Mouse (Mus musculus) G1E (cell line): ENCODE measurements around the gene Nlrc4. TPM values are rescaled to one million over a fixed set of nuclear protein-coding genes. Genes with fewer than 3 reads are reported as not detected.

Experiments
- ATAC-seq: 2 replicates; pipeline ENCODE4 v1.8.0; 2016; ENCODE audit warnings: mild to moderate bottlenecking; ENCODE audit not compliant: insufficient number of reproducible peaks, poor library complexity, low FRiP score, severe bottlenecking; ENCODE audit errors: extremely low read depth
- DNase-seq: peaks from one replicate; pipeline ENCODE4 v3.0.0; 2012; ENCODE audit warnings: low spot score
- H3K27me3 ChIP-seq: 2 replicates; pipeline ENCODE4 v1.6.1; 2012; ENCODE audit warnings: mild to moderate bottlenecking, low read length, inconsistent platforms; ENCODE audit not compliant: insufficient read depth
- H3K36me3 ChIP-seq: replicated peaks from 2 replicates; pipeline ENCODE3; 2012; ENCODE audit warnings: mild to moderate bottlenecking, inconsistent platforms
- H3K4me1 ChIP-seq: 2 replicates; pipeline ENCODE4 v1.6.1; 2012; ENCODE audit warnings: low read depth, low read length, inconsistent platforms, mixed read lengths; ENCODE audit not compliant: insufficient read depth
- H3K4me3 ChIP-seq: 2 replicates; pipeline ENCODE4 v1.5.1; 2012; ENCODE audit warnings: low read depth, mild to moderate bottlenecking, inconsistent platforms, low read length, moderate library complexity, mixed read lengths
- H3K9me3 ChIP-seq: replicated peaks from 2 replicates; pipeline ENCODE4 v1.6.1; 2012; ENCODE audit warnings: inconsistent platforms
- CTCF ChIP-seq: IDR thresholded peaks from 2 replicates; pipeline ENCODE4 v1.5.1; 2012; ENCODE audit warnings: low read depth, low read length, inconsistent platforms, mixed read lengths
- GATA1 ChIP-seq: IDR thresholded peaks from 2 replicates; pipeline ENCODE4 v1.6.1; 2012; ENCODE audit warnings: borderline replicate concordance, low read length, inconsistent platforms, mixed read lengths
- GATA2 ChIP-seq: IDR thresholded peaks from 2 replicates; pipeline ENCODE4 v1.6.1; 2012; ENCODE audit warnings: low read depth, low read length, inconsistent platforms, borderline replicate concordance
- POLR2AphosphoS5 ChIP-seq: IDR thresholded peaks from 2 replicates; pipeline ENCODE4 v1.6.1; 2012; ENCODE audit warnings: low read depth, low read length, inconsistent platforms; ENCODE audit not compliant: insufficient replicate concordance
- TAL1 ChIP-seq: conservative IDR thresholded peaks from 2 replicates; pipeline ENCODE4 v1.6.1; 2012; ENCODE audit warnings: low read depth, low read length, inconsistent platforms, mixed read lengths
- polyA plus RNA-seq: library from polyadenylated mRNA; stranded (reverse); fragments of >175 nt; gene quantifications from 2 replicates; pipeline ENCODE4 v1.2.3, GENCODE M21; 2012
- total RNA-seq, 2 experiments: library from RNA; stranded (forward) in 1 of 2; stranded (reverse) in 1 of 2; fragments of 200-1000 nt in 1 of 2; fragments of >200 nt in 1 of 2; fragmentation: Nextera tagmentation in 1 of 2; gene quantifications; 2 replicates each; pipeline ENCODE4 v1.2.3; 2014 to 2017

Gene Nlrc4
- total and polyA plus RNA-seq, 3 experiments = 0.03 to 1.3 (median 0.45) TPM

GRCm38 (mm10) chr17:74457972-74458677 is 817 bp downstream of the Nlrc4 start:
- ATAC-seq (no peak), DNase-seq (no peak)
- H3K27me3 ChIP-seq = peaks cover 15% of the 10 kb centered on the region; the same call in 1 of the 2 replicates
- H3K36me3 ChIP-seq = no peaks in the 10 kb centered on the region
- TF ChIP-seq TAL1 (no peak), GATA2 (no peak), POLR2AphosphoS5 (no peak), GATA1 (no peak), CTCF (no peak)
- H3K9me3 ChIP-seq = no peaks in the 10 kb centered on the region
- H3K4me1 ChIP-seq = peaks cover 5% of the 10 kb centered on the region; the same call in 1 of the 2 replicates
- H3K4me3 ChIP-seq = no peak overlapping the region

GRCm38 (mm10) chr17:74456825-74457224 is 2.1 kb downstream of the Nlrc4 start:
- Histone ChIP-seq H3K4me3 (no peak overlapping the region), H3K4me1 (peaks cover 5% of the 10 kb centered on the region; the same call in 1 of the 2 replicates), H3K27me3 (peaks cover 15% of the 10 kb centered on the region; the same call in 1 of the 2 replicates), H3K36me3 (no peaks in the 10 kb centered on the region), H3K9me3 (no peaks in the 10 kb centered on the region)
- TF ChIP-seq TAL1 (no peak), GATA2 (no peak), GATA1 (no peak), CTCF (no peak), POLR2AphosphoS5 (no peak)
- ATAC-seq (no peak), DNase-seq (no peak)

- H3K4me1 ChIP-seq = peaks cover 5% of the 10 kb centered on the region; the same call in 1 of the 2 replicates
- H3K27me3 ChIP-seq = peaks cover 15% of the 10 kb centered on the region; the same call in 1 of the 2 replicates
- H3K9me3 ChIP-seq = no peaks in the 10 kb centered on the region
- no peak for TF ChIP-seq TAL1
- no peak for TF ChIP-seq CTCF
- TF ChIP-seq GATA1 = no peak
- TF ChIP-seq GATA2 = no peak
- no peak for TF ChIP-seq POLR2AphosphoS5
- no peak overlapping the region for H3K4me3 ChIP-seq
- ATAC-seq (no peak), DNase-seq (no peak)
- H3K36me3 ChIP-seq = no peaks in the 10 kb centered on the region
Observed at GRCm38 (mm10) chr17:74455426-74455825, 3.5 kb downstream of the Nlrc4 start.

- H3K27me3 ChIP-seq = peaks cover 17% of the 10 kb centered on the region; the same call in 1 of the 2 replicates
- H3K9me3 ChIP-seq = no peaks in the 10 kb centered on the region
- TF ChIP-seq GATA1 (no peak), GATA2 (no peak)
- H3K4me3 ChIP-seq = no peak overlapping the region
- peaks cover 5% of the 10 kb centered on the region; the same call in 1 of the 2 replicates for H3K4me1 ChIP-seq
- DNase-seq = no peak
- no peak for ATAC-seq
- H3K36me3 ChIP-seq = no peaks in the 10 kb centered on the region
Observed at GRCm38 (mm10) chr17:74454660-74455059, 4.3 kb downstream of the Nlrc4 start.

- Histone ChIP-seq H3K9me3 (no peaks in the 10 kb centered on the region), H3K4me1 (peaks cover 5% of the 10 kb centered on the region; the same call in 1 of the 2 replicates), H3K36me3 (no peaks in the 10 kb centered on the region), H3K4me3 (no peak overlapping the region), H3K27me3 (peaks cover 17% of the 10 kb centered on the region; the same call in 1 of the 2 replicates)
- TF ChIP-seq TAL1 (no peak), CTCF (no peak), POLR2AphosphoS5 (no peak), GATA2 (no peak), GATA1 (no peak)
- DNase-seq (no peak), ATAC-seq (no peak)
Observed at GRCm38 (mm10) chr17:74453928-74454327, 5.0 kb downstream of the Nlrc4 start.

GRCm38 (mm10) chr17:74449776-74450175 is 9.2 kb downstream of the Nlrc4 start:
- Histone ChIP-seq H3K36me3 (no peaks in the 10 kb centered on the region), H3K4me1 (no peaks in the 10 kb centered on the region), H3K9me3 (no peaks in the 10 kb centered on the region), H3K4me3 (no peak overlapping the region), H3K27me3 (peaks cover 5% of the 10 kb centered on the region)
- no peak for DNase-seq
- no peak for ATAC-seq
- TF ChIP-seq CTCF (no peak), GATA2 (no peak), POLR2AphosphoS5 (no peak), TAL1 (no peak), GATA1 (no peak)
